ENCODE assay signal across 10 mouse cellular contexts in genomic region chr5:135276597-135276996, GRCm38 (mm10). TPM values are rescaled to one million over a fixed set of nuclear protein-coding genes. Genes with fewer than 3 reads are reported as not detected.
DNase-seq lines count a peak whose midpoint lies in the region; ATAC-seq and TF ChIP-seq lines count a peak whose summit lies in the region.
"Had no signal": no experiment of that assay in that cellular context is flagged by ENCODE, and none has a peak within 500 bp of the region (broad histone marks: within the 10 kb centered on the region; RNA-seq: fewer than 3 reads in every experiment).

No protein-coding gene starts in this region.

- no peaks in the 10 kb centered on the region for H3K36me3 ChIP-seq in heart, embryonic 12.5 days
- H3K36me3 ChIP-seq in hindbrain, embryonic 14.5 days (replicated peaks; ENCODE audit: control insufficient read depth, insufficient read depth), result no peaks in the 10 kb centered on the region
- no peaks in the 10 kb centered on the region for H3K36me3 ChIP-seq in midbrain, embryonic 13.5 days

- TF ChIP-seq CTCF in brain, embryonic 14.5 days (IDR thresholded peaks at IDR 0.05; ENCODE audit: borderline replicate concordance, extremely low read depth, insufficient read depth, insufficient read length), result no peak

- no peaks in the 10 kb centered on the region for H3K9me3 ChIP-seq in heart, embryonic 12.5 days (replicated peaks)
- no peaks in the 10 kb centered on the region for H3K9me3 ChIP-seq in hindbrain, embryonic 14.5 days (ENCODE audit: control insufficient read depth, low read length)
- no peaks in the 10 kb centered on the region for H3K9me3 ChIP-seq in midbrain, embryonic 13.5 days

- 3% methylated on average over 36 of the region's 36 CpGs for WGBS in heart, embryonic 12.5 days
- 5% methylated on average over 35 of the region's 36 CpGs for WGBS in hindbrain, embryonic 14.5 days
- 4% methylated on average over 33 of the region's 36 CpGs for WGBS in midbrain, embryonic 13.5 days

- TF ChIP-seq POLR2A in brain, embryonic 14.5 days (IDR thresholded peaks at IDR 0.05; ENCODE audit: borderline replicate concordance, extremely low read depth, insufficient read depth, insufficient read length, poor library complexity, severe bottlenecking), result no peak

- peak overlapping the region; percentile 72 for H3K9ac ChIP-seq in heart, embryonic 12.5 days
- peak overlapping the region; percentile 36; the same call in 1 of the 2 replicates for H3K9ac ChIP-seq in hindbrain, embryonic 14.5 days
- peak overlapping the region; percentile 30; the same call in 1 of the 2 replicates for H3K9ac ChIP-seq in midbrain, embryonic 13.5 days (replicated peaks)

- no peaks in the 10 kb centered on the region for H3K27me3 ChIP-seq in heart, embryonic 12.5 days (replicated peaks)
- H3K27me3 ChIP-seq in hindbrain, embryonic 14.5 days (ENCODE audit: control insufficient read depth, insufficient read depth, low read length), result peaks cover 14% of the 10 kb centered on the region; the same call in 1 of the 2 replicates
- peaks cover 3% of the 10 kb centered on the region; the same call in 1 of the 2 replicates for H3K27me3 ChIP-seq in midbrain, embryonic 13.5 days

- H3K4me2 ChIP-seq in heart, embryonic 12.5 days, result peak overlapping the region; percentile 73
- H3K4me2 ChIP-seq in hindbrain, embryonic 14.5 days (replicated peaks), result peak overlapping the region; percentile 39
- H3K4me2 ChIP-seq in midbrain, embryonic 13.5 days (replicated peaks), result peak overlapping the region; percentile 36

- DNase-seq in heart, postnatal 4 days, result no peak
- peak; percentile 36 for DNase-seq in brain, embryonic 14.5 days (ENCODE audit: low read depth)
- no peak for DNase-seq in hindbrain, embryonic 14.5 days (ENCODE audit: low spot score)
- DNase-seq in T-cell, adult 2 months (ENCODE audit: low spot score), result no peak
- DNase-seq in MN1 (ENCODE audit: low spot score), result no peak
- DNase-seq in frontal cortex, postnatal 10 days (ENCODE audit: low spot score in 2 of 2), result no peak
- DNase-seq: lung, adult 2 months; spleen, adult 18-20 months had no signal

- no peak for ATAC-seq in heart, embryonic 12.5 days (ENCODE audit: insufficient number of reproducible peaks, low FRiP score)
- ATAC-seq in hindbrain, embryonic 14.5 days (ENCODE audit: low FRiP score), result no peak
- no peak for ATAC-seq in midbrain, embryonic 13.5 days

- H3K27ac ChIP-seq in heart, embryonic 12.5 days (ENCODE audit: poor library complexity, severe bottlenecking), result no peak overlapping the region; the same call in 1 of the 2 replicates
- no peak overlapping the region for H3K27ac ChIP-seq in hindbrain, embryonic 14.5 days
- H3K27ac ChIP-seq in midbrain, embryonic 13.5 days, result no peak overlapping the region

- H3K4me1 ChIP-seq in heart, embryonic 12.5 days (replicated peaks), result peaks cover 28% of the 10 kb centered on the region
- H3K4me1 ChIP-seq in hindbrain, embryonic 14.5 days (replicated peaks; ENCODE audit: control insufficient read depth, insufficient read depth, low read length), result peaks cover 13% of the 10 kb centered on the region; the same call in 1 of the 2 replicates
- H3K4me1 ChIP-seq in midbrain, embryonic 13.5 days (replicated peaks), result peaks cover 28% of the 10 kb centered on the region

- H3K4me3 ChIP-seq in heart, embryonic 12.5 days, result peak overlapping the region; percentile 42
- H3K4me3 ChIP-seq in hindbrain, embryonic 14.5 days (replicated peaks; ENCODE audit: low read length), result peak overlapping the region; percentile 10; the same call in 1 of the 2 replicates
- H3K4me3 ChIP-seq in midbrain, embryonic 13.5 days (replicated peaks), result 0 out of 2 replicates have a peak overlapping the region, but pooled peaks have one; percentile 10

RNA-seq across cellular contexts. Expression of gene Fzd9, which starts 25.6 kb away (rescaled TPM):
- polyA plus RNA-seq in heart, embryonic 12.5 days (2016; fragmentation: Nextera tagmentation; extraction: Ambion mirVana), result 6.5 and 7.7 TPM in 2 replicates
- 1 to 10 TPM; 1.2 to 1.7 TPM for total RNA-seq in heart, postnatal 4 days (2021)
- polyA plus RNA-seq in brain, embryonic 14.5 days (2012; rRNA removed), result 17.6 and 20.9 TPM in 2 replicates
- polyA plus RNA-seq in hindbrain, embryonic 14.5 days (2014; fragmentation: Nextera tagmentation; extraction: Ambion mirVana), result 14.7 and 15.9 TPM in 2 replicates
- polyA plus RNA-seq in midbrain, embryonic 13.5 days (2015; fragmentation: Nextera tagmentation; extraction: Ambion mirVana), result 11.3 and 12.2 TPM in 2 replicates
